In genomic region chr7:66521522-66521921, GRCm38 (mm10) we compare ENCODE assay signal across 15 mouse cellular contexts.
"Had no signal": no experiment of that assay in that cellular context is flagged by ENCODE, and none has a peak within 500 bp of the region (broad histone marks: within the 10 kb centered on the region; RNA-seq: fewer than 3 reads in every experiment).

No protein-coding gene starts in this region.

- H3K27ac ChIP-seq: layer of hippocampus, adult 2 months; limb, embryonic 12.5 days; limb, embryonic 15.5 days; liver, embryonic 12.5 days; liver, embryonic 15.5 days; macrophage; midbrain, embryonic 13.5 days had no signal

- H3K4me3 ChIP-seq: layer of hippocampus, adult 2 months; limb, embryonic 12.5 days; limb, embryonic 15.5 days; liver, embryonic 12.5 days; liver, embryonic 15.5 days; midbrain, embryonic 13.5 days had no signal

- DNase-seq: kidney, adult 18-20 months; kidney, adult 9 months; kidney, postnatal 14 days; layer of hippocampus, adult 9-11 months; thymus, adult 18-20 months; thymus, postnatal 36 days had no signal

- H3K4me1 ChIP-seq: liver, embryonic 12.5 days; liver, embryonic 15.5 days; midbrain, embryonic 13.5 days had no signal

- H3K9me3 ChIP-seq: limb, embryonic 12.5 days; limb, embryonic 15.5 days; liver, embryonic 12.5 days; liver, embryonic 15.5 days; midbrain, embryonic 13.5 days had no signal

- H3K9ac ChIP-seq: limb, embryonic 12.5 days; limb, embryonic 15.5 days; liver, embryonic 12.5 days; liver, embryonic 15.5 days; lung, embryonic 14.5 days; midbrain, embryonic 13.5 days had no signal

- H3K27me3 ChIP-seq: limb, embryonic 12.5 days; limb, embryonic 15.5 days; liver, embryonic 12.5 days; liver, embryonic 15.5 days; midbrain, embryonic 13.5 days had no signal

- ATAC-seq: intestine, embryonic 16.5 days; liver, embryonic 12.5 days; midbrain, embryonic 13.5 days had no signal

- H3K4me2 ChIP-seq: limb, embryonic 12.5 days; limb, embryonic 15.5 days; liver, embryonic 12.5 days; liver, embryonic 15.5 days; lung, embryonic 14.5 days; midbrain, embryonic 13.5 days had no signal

- H3K36me3 ChIP-seq: limb, embryonic 12.5 days; limb, embryonic 15.5 days; liver, embryonic 12.5 days; liver, embryonic 15.5 days; midbrain, embryonic 13.5 days had no signal
